Mouse (Mus musculus): Measurements from ENCODE around the gene Hpcal1. TPM values are rescaled to one million over a fixed set of nuclear protein-coding genes. Genes with fewer than 3 reads are reported as not detected.

Gene Hpcal1
- polyA plus RNA-seq, 1 experiment, result 65.5 TPM

DNA sequence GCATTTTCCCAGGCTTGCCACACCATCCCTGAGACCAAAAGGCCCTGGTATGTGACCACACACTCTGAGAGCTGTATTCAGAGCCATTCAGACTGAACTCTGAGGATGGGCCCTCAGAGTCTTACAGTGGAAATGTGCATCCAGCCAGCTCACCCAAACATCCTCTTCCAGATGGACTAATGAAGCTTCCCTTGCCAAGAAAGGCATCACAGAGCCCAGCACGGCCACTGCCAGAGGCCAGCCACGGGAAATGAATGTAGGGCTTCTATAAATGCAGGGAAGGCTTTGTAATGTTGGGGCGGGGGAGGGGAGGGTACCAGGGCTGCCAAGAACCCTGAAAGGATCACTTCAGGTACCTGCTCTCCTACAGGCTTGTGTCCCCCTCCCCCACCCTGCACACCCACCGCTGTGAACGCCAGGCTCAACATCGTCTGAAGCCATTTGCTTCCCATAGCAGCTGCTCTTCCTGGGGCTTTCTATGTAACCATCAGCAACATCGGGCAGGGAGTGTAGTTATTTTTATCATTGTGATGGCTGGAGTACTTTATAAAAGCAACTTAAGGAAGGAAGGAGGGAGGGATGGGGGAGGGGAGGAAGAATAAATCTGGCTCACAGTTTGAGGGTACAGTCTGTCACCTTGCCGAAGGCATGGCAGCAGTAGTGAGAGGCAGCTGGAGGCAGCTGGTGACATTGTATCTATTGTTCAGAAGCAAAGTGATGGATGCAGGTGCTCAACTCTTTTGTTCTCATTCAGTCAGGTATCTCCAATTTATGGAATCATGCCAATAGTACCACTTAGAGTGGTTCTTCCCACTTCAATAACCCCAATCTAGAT lies 38.2 kb upstream of the Hpcal1 start:
- no peak overlapping the region for H3K9ac ChIP-seq (ENCODE audit: low read depth, poor library complexity, severe bottlenecking)
- H3K4me3 ChIP-seq (ENCODE audit: low read depth, low read length), result no peak overlapping the region
- no peak overlapping the region for H3K27ac ChIP-seq (ENCODE audit: insufficient read depth, low read length)
- no peaks in the 10 kb centered on the region for H3K27me3 ChIP-seq (ENCODE audit: control insufficient read depth, insufficient read depth, low read length, poor library complexity, severe bottlenecking)
- H3K4me1 ChIP-seq (ENCODE audit: control insufficient read depth, insufficient read depth, low read length), result no peaks in the 10 kb centered on the region
- 0 out of 2 replicates have a peak, but pooled peaks have one; percentile 12 for TF ChIP-seq EP300 (IDR thresholded peaks at IDR 0.05; ENCODE audit: insufficient read depth, low read depth, low read length)
- no peak for TF ChIP-seq CTCF (IDR thresholded peaks at IDR 0.05; ENCODE audit: low read depth, low read length)
- H3K36me3 ChIP-seq (ENCODE audit: control insufficient read depth, insufficient read depth, low read length, poor library complexity, severe bottlenecking), result no peaks in the 10 kb centered on the region
- peaks cover 5% of the 10 kb centered on the region for H3K9me3 ChIP-seq (replicated peaks; ENCODE audit: control insufficient read depth, insufficient read depth, low read length, poor library complexity, severe bottlenecking)

DNA sequence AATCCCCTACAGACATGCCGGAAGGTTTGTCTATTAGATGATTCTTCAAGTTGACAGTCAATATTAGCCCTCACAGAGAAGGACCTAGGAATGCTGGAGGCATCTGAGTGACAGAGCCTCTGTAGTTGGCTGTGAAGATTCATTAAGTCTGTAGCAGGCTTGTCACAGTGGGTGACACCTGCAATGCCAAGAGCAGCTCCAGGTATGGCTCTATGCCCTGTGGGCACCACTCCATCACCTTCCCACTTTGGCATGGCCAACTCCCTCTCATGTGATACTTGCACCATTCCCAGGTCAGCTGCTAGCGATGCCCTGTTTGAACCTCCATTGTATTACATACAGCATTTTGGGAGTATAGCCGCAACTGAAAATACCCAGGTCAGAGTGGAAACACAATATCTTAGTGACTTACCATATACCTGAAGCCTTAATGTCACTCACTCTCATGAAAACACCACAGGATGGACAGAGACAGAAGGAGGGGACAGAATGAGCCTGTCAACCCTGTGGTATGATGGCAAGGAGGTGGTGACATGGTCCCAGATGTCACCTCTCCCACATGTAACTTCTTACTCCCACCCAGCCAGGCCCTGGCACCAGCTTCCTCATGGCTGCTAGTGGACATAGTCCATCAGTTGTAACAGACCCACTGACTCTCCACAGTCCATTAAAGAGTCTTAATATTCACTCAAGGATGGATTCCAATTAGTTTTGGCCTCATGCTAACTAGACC lies 37.4 kb upstream of the Hpcal1 start:
- TF ChIP-seq EP300 (IDR thresholded peaks at IDR 0.05; ENCODE audit: insufficient read depth, low read depth, low read length) (no peak), POLR2A (IDR thresholded peaks at IDR 0.05; ENCODE audit: insufficient read depth, low read length) (no peak), CTCF (IDR thresholded peaks at IDR 0.05; ENCODE audit: low read depth, low read length) (no peak)
- no peak overlapping the region for H3K4me3 ChIP-seq (ENCODE audit: low read depth, low read length)
- H3K36me3 ChIP-seq (ENCODE audit: control insufficient read depth, insufficient read depth, low read length, poor library complexity, severe bottlenecking), result no peaks in the 10 kb centered on the region
- no peak overlapping the region for H3K27ac ChIP-seq (ENCODE audit: insufficient read depth, low read length)
- no peaks in the 10 kb centered on the region for H3K27me3 ChIP-seq (ENCODE audit: control insufficient read depth, insufficient read depth, low read length, poor library complexity, severe bottlenecking)
- no peaks in the 10 kb centered on the region for H3K4me1 ChIP-seq (ENCODE audit: control insufficient read depth, insufficient read depth, low read length)
- peaks cover 5% of the 10 kb centered on the region for H3K9me3 ChIP-seq (replicated peaks; ENCODE audit: control insufficient read depth, insufficient read depth, low read length, poor library complexity, severe bottlenecking)
- H3K9ac ChIP-seq (ENCODE audit: low read depth, poor library complexity, severe bottlenecking), result no peak overlapping the region

- no peak overlapping the region for H3K27ac ChIP-seq (ENCODE audit: insufficient read depth, low read length)
- H3K27me3 ChIP-seq (ENCODE audit: control insufficient read depth, insufficient read depth, low read length, poor library complexity, severe bottlenecking), result no peaks in the 10 kb centered on the region
- H3K4me3 ChIP-seq (ENCODE audit: low read depth, low read length), result no peak overlapping the region
- no peaks in the 10 kb centered on the region for H3K4me1 ChIP-seq (ENCODE audit: control insufficient read depth, insufficient read depth, low read length)
- no peaks in the 10 kb centered on the region for H3K36me3 ChIP-seq (ENCODE audit: control insufficient read depth, insufficient read depth, low read length, poor library complexity, severe bottlenecking)
- H3K9me3 ChIP-seq (replicated peaks; ENCODE audit: control insufficient read depth, insufficient read depth, low read length, poor library complexity, severe bottlenecking), result peaks cover 5% of the 10 kb centered on the region
- no peak overlapping the region for H3K9ac ChIP-seq (ENCODE audit: low read depth, poor library complexity, severe bottlenecking)
- no peak for TF ChIP-seq CTCF (IDR thresholded peaks at IDR 0.05; ENCODE audit: low read depth, low read length)
- TF ChIP-seq POLR2A (IDR thresholded peaks at IDR 0.05; ENCODE audit: insufficient read depth, low read length), result no peak
- no peak for TF ChIP-seq EP300 (IDR thresholded peaks at IDR 0.05; ENCODE audit: insufficient read depth, low read depth, low read length)
Measured at GRCm38 (mm10) chr12:17657561-17658195, 33.0 kb upstream of the Hpcal1 start.

DNA sequence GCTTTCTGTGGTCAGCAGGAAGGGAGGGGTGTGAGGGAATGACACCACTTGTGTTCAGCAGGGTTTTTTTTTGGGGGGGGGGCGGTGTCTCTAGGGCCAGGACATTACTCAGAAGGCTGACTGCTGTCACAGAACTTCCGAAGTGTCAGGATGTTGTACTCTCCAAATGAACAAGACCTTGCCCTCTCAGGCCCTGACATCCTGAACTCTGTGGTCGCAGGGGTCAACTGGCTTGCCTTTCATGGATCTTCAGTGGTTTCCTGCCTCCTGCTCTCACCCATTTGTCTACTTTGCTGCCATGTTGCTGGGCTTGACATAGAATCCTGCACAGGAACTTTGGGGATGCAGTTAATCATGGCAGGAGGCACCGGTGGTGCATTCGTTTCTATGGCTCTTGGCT lies 32.1 kb upstream of the Hpcal1 start:
- Histone ChIP-seq H3K4me1 (ENCODE audit: control insufficient read depth, insufficient read depth, low read length) (no peaks in the 10 kb centered on the region), H3K27ac (ENCODE audit: insufficient read depth, low read length) (no peak overlapping the region), H3K9ac (ENCODE audit: low read depth, poor library complexity, severe bottlenecking) (no peak overlapping the region), H3K27me3 (ENCODE audit: control insufficient read depth, insufficient read depth, low read length, poor library complexity, severe bottlenecking) (no peaks in the 10 kb centered on the region), H3K9me3 (replicated peaks; ENCODE audit: control insufficient read depth, insufficient read depth, low read length, poor library complexity, severe bottlenecking) (peaks cover 5% of the 10 kb centered on the region), H3K4me3 (ENCODE audit: low read depth, low read length) (no peak overlapping the region), H3K36me3 (ENCODE audit: control insufficient read depth, insufficient read depth, low read length, poor library complexity, severe bottlenecking) (no peaks in the 10 kb centered on the region)
- TF ChIP-seq POLR2A (IDR thresholded peaks at IDR 0.05; ENCODE audit: insufficient read depth, low read length) (no peak), CTCF (IDR thresholded peaks at IDR 0.05; ENCODE audit: low read depth, low read length) (no peak), EP300 (IDR thresholded peaks at IDR 0.05; ENCODE audit: insufficient read depth, low read depth, low read length) (no peak)

- peaks cover under 1% of the 10 kb centered on the region; the same call in 1 of the 2 replicates for H3K9me3 ChIP-seq (replicated peaks; ENCODE audit: control insufficient read depth, insufficient read depth, low read length, poor library complexity, severe bottlenecking)
- H3K27me3 ChIP-seq (ENCODE audit: control insufficient read depth, insufficient read depth, low read length, poor library complexity, severe bottlenecking), result no peaks in the 10 kb centered on the region
- TF ChIP-seq POLR2A (IDR thresholded peaks at IDR 0.05; ENCODE audit: insufficient read depth, low read length) (no peak), CTCF (IDR thresholded peaks at IDR 0.05; ENCODE audit: low read depth, low read length) (no peak), EP300 (IDR thresholded peaks at IDR 0.05; ENCODE audit: insufficient read depth, low read depth, low read length) (peak; percentile 94)
- no peaks in the 10 kb centered on the region for H3K36me3 ChIP-seq (ENCODE audit: control insufficient read depth, insufficient read depth, low read length, poor library complexity, severe bottlenecking)
- H3K9ac ChIP-seq (ENCODE audit: low read depth, poor library complexity, severe bottlenecking), result no peak overlapping the region
- peak overlapping the region; percentile 72; the same call in 1 of the 2 replicates for H3K27ac ChIP-seq (ENCODE audit: insufficient read depth, low read length)
- no peaks in the 10 kb centered on the region for H3K4me1 ChIP-seq (ENCODE audit: control insufficient read depth, insufficient read depth, low read length)
- no peak overlapping the region for H3K4me3 ChIP-seq (ENCODE audit: low read depth, low read length)
Measured at GRCm38 (mm10) chr12:17661483-17661920, 29.2 kb upstream of the Hpcal1 start.
